Mouse (Mus musculus) megakaryocyte, adult 5-6 weeks (primary cell): ENCODE data around the gene Znfx1. TPM values are rescaled to one million over a fixed set of nuclear protein-coding genes. Genes with fewer than 3 reads are reported as not detected.

Experiments
- ATAC-seq: 2 replicates; pipeline ENCODE4 v1.8.0; 2016; ENCODE audit warnings: mild to moderate bottlenecking, inconsistent platforms; ENCODE audit not compliant: poor library complexity, severe bottlenecking
- total RNA-seq, 2 experiments: library from RNA; stranded (forward) in 1 of 2; stranded (reverse) in 1 of 2; fragments of 153-499, 151-499 nt in 1 of 2; fragments of 221-1000, 200-1000 nt in 1 of 2; gene quantifications; 2 replicates each; pipeline versions ENCODE4 v1.2.3 to v1.2.4; 2015 to 2017

Gene Znfx1
- total RNA-seq, 2 experiments from 2014 or later, result 29.2 to 58.4 TPM

GRCm38 (mm10) chr2:167055386-167055785 lies 7.4 kb downstream of the Znfx1 start:
- ATAC-seq, result no peak

- no peak for ATAC-seq
Observed at GRCm38 (mm10) chr2:167053127-167053844, 9.5 kb downstream of the Znfx1 start.

DNA sequence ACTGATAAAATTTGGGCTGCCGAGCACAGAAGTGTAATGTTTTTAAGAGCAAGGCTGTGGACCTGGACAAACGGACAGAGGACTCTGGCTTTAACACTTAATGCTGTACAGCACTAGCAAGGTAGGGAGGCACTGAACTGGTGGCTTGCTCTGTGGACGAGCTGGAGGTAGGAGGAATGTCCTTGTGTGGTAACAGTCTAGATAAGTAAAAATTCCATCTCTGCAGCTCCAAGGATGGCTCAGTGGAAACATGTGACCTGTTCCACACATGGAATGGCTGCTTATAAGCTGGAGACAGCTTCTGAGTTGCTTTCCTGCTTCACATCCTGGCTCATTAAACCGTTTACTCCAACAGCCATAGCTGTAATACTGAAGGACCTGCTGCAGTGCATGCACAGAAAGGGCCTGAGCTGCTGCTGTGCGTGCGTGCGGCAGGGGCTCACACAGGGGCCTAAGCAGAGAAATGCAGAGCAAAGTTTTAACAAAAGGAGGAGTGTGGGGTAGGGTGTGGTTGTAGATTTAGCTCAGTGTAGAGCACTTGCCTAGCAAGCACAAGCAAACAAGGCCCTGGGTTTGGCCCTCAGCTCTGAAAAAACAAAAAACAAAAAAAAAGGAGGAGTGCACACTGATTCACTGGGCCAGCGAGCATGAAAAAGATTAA lies 14.0 kb downstream of the Znfx1 start:
- ATAC-seq, result no peak

GRCm38 (mm10) chr2:167048223-167048622 lies 14.6 kb downstream of the Znfx1 start:
- ATAC-seq, result no peak

DNA sequence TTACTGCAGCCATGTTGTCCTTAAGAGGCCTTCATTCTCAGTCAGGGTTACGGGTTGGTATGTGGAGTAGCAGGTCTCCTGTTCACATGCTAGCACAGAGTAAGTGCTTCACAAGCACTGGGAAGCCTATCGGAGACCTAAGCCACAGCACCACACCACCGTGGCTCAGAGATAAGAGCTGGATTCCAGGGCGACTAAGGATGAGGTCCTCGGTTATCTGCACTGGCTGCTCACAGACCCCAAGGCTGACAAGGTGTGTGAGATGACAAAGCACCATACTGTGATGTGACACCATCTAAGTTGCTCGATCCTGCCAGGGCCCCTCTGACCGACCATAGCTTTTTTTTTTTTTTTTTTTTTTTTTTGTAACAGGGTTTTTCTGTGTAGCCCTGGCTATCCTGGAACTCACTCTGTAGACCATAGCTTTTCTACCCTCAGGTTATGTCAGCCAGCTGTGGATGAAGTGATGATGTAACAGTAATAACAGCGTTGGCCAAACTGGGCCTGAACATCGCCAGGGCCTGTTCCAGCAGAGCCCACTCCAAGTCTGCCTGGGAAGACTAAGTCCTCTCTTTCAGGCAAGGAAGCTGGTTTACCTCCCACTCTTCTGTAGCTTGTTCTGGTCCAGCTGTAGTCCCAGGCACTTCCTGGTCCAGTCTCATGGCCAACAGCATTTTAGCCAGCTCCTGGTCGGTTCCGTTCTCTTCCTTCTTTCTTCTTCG lies 19.3 kb downstream of the Znfx1 start:
- peak; percentile 81 for ATAC-seq

DNA sequence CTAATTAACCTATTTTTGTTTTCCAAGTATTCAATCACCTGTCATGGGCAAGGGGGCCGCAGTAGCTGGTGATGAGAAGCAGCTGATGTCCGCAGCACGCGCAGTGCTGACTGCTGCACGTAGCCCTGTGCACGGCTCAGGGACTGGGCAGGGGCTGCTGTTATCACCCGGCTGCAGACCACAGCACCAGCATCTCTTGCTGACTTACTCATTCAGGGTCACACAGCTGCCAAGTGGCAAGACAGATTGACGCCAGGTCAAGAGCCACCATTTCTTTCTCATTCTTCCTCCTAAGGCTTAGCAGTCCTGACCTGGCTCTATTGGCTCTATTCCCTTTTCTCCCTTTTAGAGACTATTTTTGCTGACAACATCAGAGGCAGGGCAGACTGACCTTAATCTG lies 23.4 kb downstream of the Znfx1 start:
- no peak for ATAC-seq

GRCm38 (mm10) chr2:167038716-167039115 lies 24.1 kb downstream of the Znfx1 start:
- ATAC-seq, result no peak

DNA sequence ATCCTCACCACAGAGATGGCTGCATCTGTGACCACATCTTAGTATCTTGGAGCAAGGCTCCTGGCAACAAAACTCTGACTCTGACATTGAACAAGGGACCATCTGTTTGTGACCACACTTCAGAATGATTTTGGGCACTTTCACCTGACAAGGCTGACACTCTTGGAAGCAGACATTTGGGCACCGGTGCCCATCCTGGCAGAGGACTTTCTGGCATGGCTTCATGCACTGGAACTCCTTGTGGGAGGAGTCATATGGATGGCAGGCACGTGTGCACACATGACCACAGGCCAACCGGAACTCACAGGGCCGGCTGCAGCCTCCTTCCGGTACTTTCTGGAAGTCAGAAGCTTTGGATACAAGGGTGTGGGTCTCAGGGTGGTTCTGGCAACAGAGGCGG lies 24.5 kb downstream of the Znfx1 start:
- no peak for ATAC-seq

- no peak for ATAC-seq
Observed at GRCm38 (mm10) chr2:167037710-167038109, 25.1 kb downstream of the Znfx1 start.

- ATAC-seq, result no peak
Observed at GRCm38 (mm10) chr2:167030507-167030906, 32.3 kb downstream of the Znfx1 start.

DNA sequence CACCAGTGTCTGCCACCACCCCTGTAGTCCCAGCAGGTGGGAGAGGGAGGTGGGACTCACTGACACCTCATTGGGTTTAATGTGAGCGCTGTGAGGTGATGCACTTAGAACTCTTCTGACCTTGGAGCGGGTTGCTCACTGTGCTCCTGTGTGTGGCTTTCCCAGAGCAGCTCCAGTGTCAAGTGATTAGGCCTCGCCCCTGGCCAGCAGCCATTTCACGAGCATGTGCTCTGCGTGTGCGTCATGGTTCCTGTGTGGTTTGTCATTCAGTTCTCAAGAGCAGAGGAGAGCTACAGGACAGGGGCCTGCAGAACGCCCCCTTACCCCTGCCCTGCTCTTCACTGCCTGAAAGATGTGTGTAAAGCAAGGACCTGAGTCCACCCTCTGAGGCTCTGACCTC lies 34.3 kb downstream of the Znfx1 start:
- ATAC-seq, result no peak

- ATAC-seq, result no peak
Observed at GRCm38 (mm10) chr2:167019396-167019795, 43.4 kb downstream of the Znfx1 start.

GRCm38 (mm10) chr2:167015382-167015718 lies 47.5 kb downstream of the Znfx1 start:
- no peak for ATAC-seq

DNA sequence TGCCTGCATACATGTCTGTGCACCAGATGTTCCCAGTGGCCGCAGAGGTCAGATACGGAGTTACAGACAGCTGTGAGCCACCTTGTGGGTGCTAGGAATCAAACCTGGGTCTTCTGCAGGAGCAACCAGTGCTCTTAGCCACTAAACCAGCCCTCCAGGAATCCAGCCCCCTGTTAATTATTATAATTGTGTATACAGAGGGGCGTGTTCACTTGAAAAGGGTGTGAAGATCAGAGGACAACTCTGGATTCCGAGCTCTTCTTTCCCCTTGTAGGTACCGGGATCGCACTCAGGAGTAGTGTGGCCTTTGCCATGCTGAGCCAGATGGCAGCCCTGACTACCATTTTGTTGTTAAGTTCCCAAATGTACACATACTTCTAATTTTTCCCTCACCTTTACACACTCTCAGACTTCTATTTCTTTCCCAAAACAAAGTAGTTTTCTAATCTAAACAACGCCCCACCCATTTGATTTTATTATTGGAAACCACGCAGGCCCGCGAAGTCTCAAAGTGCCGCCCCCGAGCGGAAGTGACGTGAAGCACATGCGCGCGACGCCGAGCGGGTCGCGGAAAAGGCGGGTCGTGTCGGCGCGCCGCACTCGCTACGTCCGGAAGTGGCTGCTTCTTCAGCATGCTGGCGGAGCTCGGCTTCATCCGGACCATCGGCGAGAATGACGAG lies 48.0 kb downstream of the Znfx1 start, which contains the start of gene Ddx27:
Gene Ddx27 (plus strand): TSS at position 492 of the 680 bp plus-strand sequence.
- ATAC-seq, result peak; percentile 100

DNA sequence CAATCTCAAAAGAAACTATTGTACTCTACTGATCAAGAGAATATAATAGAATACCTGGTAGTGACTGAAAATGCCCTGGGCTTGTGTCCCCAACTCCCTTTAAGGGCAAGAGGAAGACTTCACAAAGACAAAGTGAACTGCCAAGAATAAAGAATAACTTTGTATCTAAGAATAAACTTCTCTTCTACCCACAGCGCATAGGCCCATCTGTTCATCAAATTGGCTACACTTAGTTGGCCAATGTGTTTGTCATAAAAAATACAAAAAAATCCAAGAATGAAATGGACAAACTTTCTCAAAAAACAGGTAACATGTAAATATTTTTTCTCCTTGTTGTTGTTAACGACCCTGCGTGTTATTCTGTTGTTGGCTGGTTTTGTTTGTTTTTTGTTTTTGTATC lies 52.3 kb downstream of the Znfx1 start:
- ATAC-seq, result no peak

GRCm38 (mm10) chr2:167009483-167009882 lies 53.3 kb downstream of the Znfx1 start:
- ATAC-seq, result no peak

DNA sequence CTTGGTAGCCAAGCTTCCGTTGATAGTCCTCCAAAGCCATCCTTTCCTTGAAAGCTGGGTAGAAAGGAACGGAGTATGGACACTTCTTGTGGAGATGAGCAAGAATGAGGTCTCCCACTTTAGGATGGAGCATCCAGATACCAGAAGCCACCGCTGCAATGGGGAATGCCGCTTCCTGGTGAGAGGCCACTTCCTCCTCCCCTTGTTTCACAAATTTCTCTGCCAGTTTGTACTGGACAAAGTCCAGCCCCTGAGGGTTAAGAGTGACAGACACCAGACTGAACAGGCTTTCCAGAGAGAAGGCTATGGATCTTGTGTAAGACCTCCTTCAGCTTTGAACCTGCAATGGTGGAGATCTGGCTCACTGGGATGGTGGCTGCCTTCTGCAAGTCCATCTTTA lies 55.2 kb downstream of the Znfx1 start:
- ATAC-seq, result peak; percentile 13; the same call in 1 of the 2 replicates

DNA sequence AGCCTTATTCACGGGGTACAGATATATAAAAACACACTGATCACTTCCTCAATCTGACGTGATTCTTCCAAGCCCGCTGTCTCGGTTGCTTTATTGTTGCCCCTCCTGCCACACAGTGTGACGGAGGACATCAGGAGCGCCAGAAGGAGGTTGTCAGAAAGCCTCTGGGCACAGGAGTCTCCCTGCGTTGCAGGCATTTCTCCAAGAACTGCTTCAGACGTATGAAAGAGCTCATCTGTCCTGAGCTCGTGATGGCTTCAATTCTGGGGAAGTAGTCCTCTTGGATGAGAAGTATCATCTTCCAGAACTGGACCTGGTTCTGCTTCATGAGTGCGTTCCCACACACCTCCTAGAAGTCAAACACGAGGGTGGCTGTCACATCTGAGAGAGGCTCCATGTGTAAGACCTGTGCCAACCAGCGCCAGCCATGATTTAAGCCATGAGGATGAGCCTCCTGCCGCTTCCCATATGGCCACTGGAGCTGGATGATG lies 55.8 kb downstream of the Znfx1 start:
- peak; percentile 61 for ATAC-seq

- ATAC-seq, result no peak
Observed at GRCm38 (mm10) chr2:167006355-167006754, 56.5 kb downstream of the Znfx1 start.

GRCm38 (mm10) chr2:167004099-167004854 lies 58.5 kb downstream of the Znfx1 start:
- peak; percentile 85 for ATAC-seq
